Mouse (Mus musculus) cerebellum, adult 2 months (tissue): ENCODE data around the gene Gm10553.
"Not testable (repeated sequence)": the region's sequence is repeated elsewhere in the genome, so short reads cannot be mapped to it uniquely, and the experiment has no call there.

Experiments used
- CTCF ChIP-seq: fragments of 200-500 bp; IDR thresholded peaks from 2 replicates; pipeline ENCODE4 v1.5.1; 2011; ENCODE audit warnings: low read depth, mild to moderate bottlenecking, control low read depth, low read length, moderate library complexity, borderline replicate concordance; ENCODE audit not compliant: insufficient read depth
- POLR2A ChIP-seq: fragments of 200-500 bp; IDR thresholded peaks from 2 replicates; pipeline ENCODE4 v1.6.1; 2011; ENCODE audit warnings: low read length, control low read depth, borderline replicate concordance; ENCODE audit not compliant: insufficient read depth

DNA sequence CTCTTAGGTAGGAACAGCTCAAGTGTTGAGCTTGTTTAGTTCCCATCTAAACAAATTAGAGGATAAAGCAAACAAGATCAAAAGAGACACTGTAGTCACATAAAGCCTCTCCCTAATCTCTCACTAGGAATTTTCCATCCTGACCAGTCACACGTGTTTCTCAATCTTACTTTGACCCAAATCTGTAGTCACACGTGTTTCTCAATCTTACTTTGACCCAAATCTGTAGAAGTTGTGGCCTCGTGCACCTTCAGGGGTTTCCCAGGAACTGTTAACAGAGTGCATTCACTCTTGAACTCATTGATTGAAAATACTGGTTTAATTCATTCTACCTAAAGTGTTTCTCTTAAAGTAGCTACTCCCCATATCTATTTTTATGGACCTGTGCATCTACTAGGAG, 26.9 kb upstream of the Gm10553 start:
- TF ChIP-seq CTCF, POLR2A: not testable (repeated sequence)
